Mouse (Mus musculus): ENCODE data around the gene Hif1an.

DNA sequence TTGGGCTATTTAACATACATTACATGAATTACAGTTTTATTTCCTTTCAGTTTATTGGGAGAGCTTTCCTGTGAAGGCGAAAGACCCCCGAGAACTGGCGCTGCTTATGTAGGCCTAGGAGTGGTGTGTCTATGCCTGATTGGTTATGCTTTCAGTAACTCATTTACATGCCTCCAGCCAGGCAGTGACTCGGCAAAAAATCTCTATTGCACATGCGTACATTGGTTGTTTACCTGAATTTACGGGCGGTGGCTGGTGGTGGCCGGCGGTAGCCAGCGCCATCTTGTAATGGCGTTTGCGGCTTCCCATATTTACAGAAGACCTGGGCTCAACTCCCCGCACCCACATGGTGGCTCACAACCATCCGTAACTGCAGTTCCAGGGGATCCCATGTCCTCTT, 31.5 kb downstream of the Hif1an start:
- TF ChIP-seq CTCF (IDR thresholded peaks at IDR 0.05; ENCODE audit: extremely low read depth, insufficient read depth, insufficient read length, insufficient replicate concordance) (no peak), POLR2A (IDR thresholded peaks at IDR 0.05; ENCODE audit: low read depth, low read length) (no peak)

Measured in spleen, adult 2 months (tissue).